Mouse (Mus musculus) heart, postnatal 0 days (tissue): ENCODE measurements around the gene Sec16b. TPM values are rescaled to one million over a fixed set of nuclear protein-coding genes. Genes with fewer than 3 reads are reported as not detected.

Source experiments
- ATAC-seq: fragments of 200-750 bp; cut with Nextera tagmentation; 2 replicates; pipeline ENCODE4 v1.8.0; 2017; ENCODE audit warnings: low read depth, moderate number of reproducible peaks, moderate library complexity; ENCODE audit not compliant: insufficient read depth
- DNase-seq: peaks from one replicate; pipeline ENCODE4 v3.0.0-alpha.2; 2016; ENCODE audit warnings: low spot score
- H3K27ac ChIP-seq: fragments of 300-500 bp; sonication (generic); 2 replicates; pipeline ENCODE4 v1.5.1; 2014; ENCODE audit warnings: low read depth, mild to moderate bottlenecking
- H3K27me3 ChIP-seq: fragments of 300-500 bp; sonication (generic); 2 replicates; pipeline ENCODE4 v1.6.1; 2014; ENCODE audit warnings: low read length, mixed read lengths; ENCODE audit not compliant: control insufficient read depth, insufficient read depth
- H3K36me3 ChIP-seq: fragments of 300-500 bp; sonication (generic); replicated peaks from 2 replicates; pipeline ENCODE4 v1.6.1; 2014; ENCODE audit warnings: low read length, mixed read lengths; ENCODE audit not compliant: control insufficient read depth, insufficient read depth
- H3K4me1 ChIP-seq: fragments of 300-500 bp; sonication (generic); 2 replicates; pipeline ENCODE4 v1.6.1; 2014; ENCODE audit warnings: antibody characterized with exemption; ENCODE audit not compliant: control insufficient read depth, insufficient read depth
- H3K4me2 ChIP-seq: fragments of 300-500 bp; sonication (generic); 2 replicates; pipeline ENCODE4 v1.6.1; 2014; ENCODE audit warnings: low read depth, mild to moderate bottlenecking, low read length, moderate library complexity
- H3K4me3 ChIP-seq: fragments of 300-500 bp; sonication (generic); 2 replicates; pipeline ENCODE4 v1.5.1; 2014; ENCODE audit warnings: low read depth, low read length
- H3K9ac ChIP-seq: fragments of 300-500 bp; sonication (generic); replicated peaks from 2 replicates; pipeline ENCODE4 v1.6.1; 2014; ENCODE audit warnings: low read depth, low read length, mixed read lengths
- H3K9me3 ChIP-seq: fragments of 300-500 bp; sonication (generic); replicated peaks from 2 replicates; pipeline ENCODE4 v1.6.1; 2016; ENCODE audit warnings: low read length; ENCODE audit not compliant: control insufficient read depth
- CTCF ChIP-seq: IDR thresholded peaks from 2 replicates; pipeline ENCODE4 v1.5.1; 2016; ENCODE audit warnings: antibody characterized with exemption, control low read depth, low read depth
- EP300 ChIP-seq: IDR thresholded peaks from 2 replicates; pipeline ENCODE4 v1.6.1; 2016; ENCODE audit warnings: antibody characterized with exemption, low read depth
- WGBS: fragments of 180-500 bp; shearing (Covaris S2); extraction: QIAGEN DNeasy Blood & Tissue Kit; methylation state at CpG from one replicate; pipeline ENCODE4 v1.1.7; 2014; 5-methylcytosine and 5-hydroxymethylcytosine counted together
- polyA plus RNA-seq: library from polyadenylated mRNA; unstranded; fragments of >200 nt; fragmentation: Nextera tagmentation; extraction: Ambion mirVana; gene quantifications from 2 replicates; pipeline ENCODE4 v1.2.1, GENCODE M21; 2015
- total RNA-seq: library from RNA; depleted of rRNA; stranded (reverse); fragments of >200 nt; gene quantifications from 2 replicates; pipeline ENCODE4 v1.2.3, GENCODE M21; 2014; ENCODE audit warnings: low replicate concordance

The Sec16b gene
- total and polyA plus RNA-seq, 2 experiments from 2014 or later = 0.94 to 1.1 TPM

DNA sequence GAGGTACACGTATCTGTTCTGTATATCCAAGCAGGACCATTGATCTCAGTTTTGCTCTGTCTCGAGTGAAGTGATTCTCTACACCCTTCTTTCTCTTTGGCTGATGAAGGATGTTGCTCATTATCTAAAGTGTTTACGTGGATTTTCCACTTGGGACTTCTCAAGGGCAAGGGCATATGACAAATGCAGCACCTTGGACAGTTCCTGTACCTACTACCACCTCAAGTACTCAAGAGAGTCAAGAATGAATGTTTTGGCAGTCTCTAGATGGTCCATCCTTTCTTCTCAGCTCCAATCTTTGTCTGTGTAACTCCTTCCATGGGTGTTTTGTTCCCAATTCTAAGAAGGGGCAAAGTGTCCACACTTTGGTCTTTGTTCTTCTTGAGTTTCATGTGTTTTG, 68.8 kb downstream of the Sec16b start:
- Histone ChIP-seq H3K9ac (no peak overlapping the region), H3K4me3 (no peak overlapping the region), H3K9me3 (no peaks in the 10 kb centered on the region), H3K4me1 (no peaks in the 10 kb centered on the region), H3K27ac (no peak overlapping the region), H3K27me3 (no peaks in the 10 kb centered on the region), H3K36me3 (no peaks in the 10 kb centered on the region), H3K4me2 (no peak overlapping the region)
- DNase-seq (no peak), ATAC-seq (no peak)
- TF ChIP-seq CTCF = no peak
- 66% methylated on average over 3 of the region's 3 CpGs for WGBS

- H3K4me3 ChIP-seq = no peak overlapping the region
- H3K4me1 ChIP-seq = no peaks in the 10 kb centered on the region
- no peak for ATAC-seq
- H3K27me3 ChIP-seq = no peaks in the 10 kb centered on the region
- WGBS = 73% methylated on average over 8 of the region's 8 CpGs
- no peak overlapping the region for H3K4me2 ChIP-seq
- DNase-seq = no peak
- no peak overlapping the region for H3K9ac ChIP-seq
- no peaks in the 10 kb centered on the region for H3K36me3 ChIP-seq
- H3K9me3 ChIP-seq = no peaks in the 10 kb centered on the region
- TF ChIP-seq EP300 (no peak), CTCF (no peak)
- H3K27ac ChIP-seq = no peak overlapping the region
Observed at GRCm38 (mm10) chr1:157578336-157578735, 71.8 kb downstream of the Sec16b start.

GRCm38 (mm10) chr1:157586556-157586955, 80.0 kb downstream of the Sec16b start:
- no peaks in the 10 kb centered on the region for H3K27me3 ChIP-seq
- WGBS = 57% methylated on average over 5 of the region's 5 CpGs
- H3K4me2 ChIP-seq = no peak overlapping the region
- H3K27ac ChIP-seq = no peak overlapping the region
- DNase-seq (no peak), ATAC-seq (no peak)
- no peaks in the 10 kb centered on the region for H3K4me1 ChIP-seq
- no peaks in the 10 kb centered on the region for H3K9me3 ChIP-seq
- no peaks in the 10 kb centered on the region for H3K36me3 ChIP-seq
- no peak for TF ChIP-seq CTCF
- no peak for TF ChIP-seq EP300
- no peak overlapping the region for H3K4me3 ChIP-seq
- H3K9ac ChIP-seq = no peak overlapping the region

DNA sequence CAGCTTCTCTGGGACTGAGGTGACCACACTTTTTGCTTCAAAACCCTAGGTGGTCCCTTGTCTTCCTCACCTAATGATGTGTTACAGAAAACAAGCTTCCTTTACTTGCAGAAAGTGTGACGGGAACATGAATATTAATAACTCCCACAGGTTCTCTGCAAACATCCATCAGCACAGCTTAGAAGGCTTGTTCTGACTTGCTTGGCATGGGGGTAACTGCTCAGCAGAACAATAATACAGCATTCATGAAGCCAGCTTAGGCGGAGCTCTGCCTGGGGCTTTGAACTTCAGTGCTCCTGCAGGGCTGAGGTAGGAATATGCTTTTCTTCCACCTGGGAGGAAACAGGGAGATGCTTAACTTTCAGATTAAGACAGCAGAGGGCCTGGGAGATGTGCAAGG, 85.5 kb downstream of the Sec16b start:
- TF ChIP-seq EP300 = no peak
- Histone ChIP-seq H3K9ac (no peak overlapping the region), H3K4me2 (no peak overlapping the region), H3K4me1 (no peaks in the 10 kb centered on the region), H3K9me3 (no peaks in the 10 kb centered on the region), H3K36me3 (no peaks in the 10 kb centered on the region), H3K4me3 (no peak overlapping the region), H3K27ac (no peak overlapping the region), H3K27me3 (no peaks in the 10 kb centered on the region)
- no peak for DNase-seq
- WGBS = 62% methylated on average over 2 of the region's 2 CpGs
- ATAC-seq = no peak

DNA sequence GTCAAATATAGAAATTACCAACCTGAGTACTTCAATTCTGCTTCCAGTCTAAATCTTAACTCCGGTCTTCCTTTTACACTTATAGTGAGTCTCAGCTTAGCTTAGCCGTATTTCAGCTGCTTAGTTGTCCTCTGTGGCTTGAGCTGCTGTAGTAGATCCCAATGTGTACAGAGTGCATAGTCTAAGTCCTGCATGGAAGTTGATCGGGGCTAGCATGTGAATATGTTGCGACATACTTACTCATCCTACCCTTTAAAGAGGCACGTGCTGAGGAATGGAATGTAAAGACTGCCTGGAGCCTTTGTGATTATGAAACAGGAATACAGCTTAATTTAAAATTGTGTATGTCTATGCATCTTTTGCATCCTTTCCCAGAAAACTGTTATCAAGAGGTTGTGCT, 88.0 kb downstream of the Sec16b start:
- TF ChIP-seq CTCF (no peak), EP300 (no peak)
- 74% methylated on average over 5 of the region's 5 CpGs for WGBS

GRCm38 (mm10) chr1:157595165-157595564, 88.6 kb downstream of the Sec16b start:
- Histone ChIP-seq H3K9me3 (no peaks in the 10 kb centered on the region), H3K27me3 (no peaks in the 10 kb centered on the region), H3K36me3 (no peaks in the 10 kb centered on the region), H3K4me3 (no peak overlapping the region), H3K27ac (no peak overlapping the region), H3K9ac (no peak overlapping the region), H3K4me1 (no peaks in the 10 kb centered on the region), H3K4me2 (no peak overlapping the region)
- ATAC-seq (no peak), DNase-seq (no peak)
- no peak for TF ChIP-seq EP300
- TF ChIP-seq CTCF = no peak
- WGBS = 82% methylated on average over 9 of the region's 9 CpGs

More for the DNA sequence above, 88.0 kb downstream of the Sec16b start:
- Histone ChIP-seq H3K4me1 (no peaks in the 10 kb centered on the region), H3K27me3 (no peaks in the 10 kb centered on the region), H3K9ac (no peak overlapping the region), H3K4me3 (no peak overlapping the region), H3K9me3 (no peaks in the 10 kb centered on the region), H3K4me2 (no peak overlapping the region), H3K36me3 (no peaks in the 10 kb centered on the region), H3K27ac (no peak overlapping the region)
- DNase-seq = no peak
- no peak for ATAC-seq
